Mouse (Mus musculus) CH12.LX (cell line): ENCODE results near the gene Pus3.

Source experiments
- GABPA ChIP-seq: IDR thresholded peaks from 2 replicates; pipeline ENCODE4 v1.6.1; 2012; ENCODE audit warnings: low read depth, low read length, improper control_type of control experiment, inconsistent platforms; ENCODE audit not compliant: insufficient replicate concordance
- MAFK ChIP-seq: IDR thresholded peaks from 2 replicates; pipeline ENCODE4 v1.6.1; 2011; ENCODE audit warnings: low read length, improper control_type of control experiment; ENCODE audit not compliant: insufficient replicate concordance
- TCF12 ChIP-seq: IDR thresholded peaks from 2 replicates; pipeline ENCODE4 v1.6.1; 2014; ENCODE audit warnings: low read depth, mild to moderate bottlenecking, inconsistent platforms, low read length, improper control_type of control experiment

- TF ChIP-seq MAFK (no peak), TCF12 (no peak), GABPA (no peak)
Measured at GRCm38 (mm10) chr9:35574416-35574815, 16.0 kb downstream of the Pus3 start.
